Mouse (Mus musculus) liver, adult 2 months (tissue): ENCODE results near the gene Surf4. TPM values are rescaled to one million over a fixed set of nuclear protein-coding genes. Genes with fewer than 3 reads are reported as not detected.
A peak's percentile ranks its signal among the peaks of the same experiment; 100 is the strongest.

Source experiments
- DNase-seq: peaks from one replicate; pipeline ENCODE4 v3.0.0-alpha.2; 2011; ENCODE audit warnings: low read depth, low spot score; ENCODE audit errors: extremely low read depth
- H3K27ac ChIP-seq: fragments of 200-500 bp; replicated peaks from 2 replicates; pipeline ENCODE4 v1.5.1; 2012; ENCODE audit warnings: low read depth, mild to moderate bottlenecking, control low read depth, inconsistent platforms, low read length; ENCODE audit not compliant: insufficient read depth
- H3K27me3 ChIP-seq: fragments of 200-500 bp; 2 replicates; pipeline ENCODE4 v1.6.1; 2012; ENCODE audit warnings: mild to moderate bottlenecking, moderate library complexity, low read length, inconsistent platforms; ENCODE audit not compliant: control insufficient read depth, insufficient read depth
- H3K36me3 ChIP-seq: fragments of 200-500 bp; 2 replicates; pipeline ENCODE4 v1.6.1; 2012; ENCODE audit warnings: low read length, inconsistent platforms; ENCODE audit not compliant: control insufficient read depth, insufficient read depth
- H3K4me1 ChIP-seq: fragments of 200-500 bp; 2 replicates; pipeline ENCODE4 v1.6.1; 2011; ENCODE audit warnings: low read length; ENCODE audit not compliant: control insufficient read depth, insufficient read depth
- H3K4me3 ChIP-seq: fragments of 200-500 bp; 2 replicates; pipeline ENCODE4 v1.5.1; 2011; ENCODE audit warnings: low read depth, mild to moderate bottlenecking, control low read depth, low read length, moderate library complexity; ENCODE audit not compliant: insufficient read depth
- H3K79me2 ChIP-seq: fragments of 200-500 bp; 2 replicates; pipeline ENCODE4 v1.6.1; 2012; ENCODE audit warnings: inconsistent platforms, mild to moderate bottlenecking, low read length, moderate library complexity; ENCODE audit not compliant: control insufficient read depth, insufficient read depth
- H3K9ac ChIP-seq: fragments of 200-500 bp; 2 replicates; pipeline ENCODE4 v1.6.1; 2012; ENCODE audit warnings: low read depth, mild to moderate bottlenecking, control low read depth, inconsistent platforms, low read length
- CTCF ChIP-seq: fragments of 200-500 bp; IDR thresholded peaks from 2 replicates; pipeline ENCODE4 v1.5.1; 2011; ENCODE audit warnings: low read depth, low read length, control low read depth
- POLR2A ChIP-seq: fragments of 200-500 bp; IDR thresholded peaks from 2 replicates; pipeline ENCODE4 v1.6.1; 2011; ENCODE audit warnings: low read length, control low read depth; ENCODE audit not compliant: insufficient read depth; ENCODE audit errors: extremely low read depth
- WGBS: fragments of 180-500 bp; shearing (Covaris S2); methylation state at CpG from one replicate; pipeline ENCODE4 v1.1.7; 2018; 5-methylcytosine and 5-hydroxymethylcytosine counted together
- polyA plus RNA-seq: library from polyadenylated mRNA; depleted of rRNA; stranded (reverse); fragments of >200 nt; gene quantifications from 2 replicates; pipeline ENCODE4 v1.2.3, GENCODE M21; 2012
- total RNA-seq: library from RNA; depleted of rRNA; stranded (reverse); fragments of >200 nt; gene quantifications from 2 replicates; pipeline ENCODE4 v1.2.3, GENCODE M21; 2014

Gene Surf4
- total and polyA plus RNA-seq, 2 experiments: 135 to 322 TPM

DNA sequence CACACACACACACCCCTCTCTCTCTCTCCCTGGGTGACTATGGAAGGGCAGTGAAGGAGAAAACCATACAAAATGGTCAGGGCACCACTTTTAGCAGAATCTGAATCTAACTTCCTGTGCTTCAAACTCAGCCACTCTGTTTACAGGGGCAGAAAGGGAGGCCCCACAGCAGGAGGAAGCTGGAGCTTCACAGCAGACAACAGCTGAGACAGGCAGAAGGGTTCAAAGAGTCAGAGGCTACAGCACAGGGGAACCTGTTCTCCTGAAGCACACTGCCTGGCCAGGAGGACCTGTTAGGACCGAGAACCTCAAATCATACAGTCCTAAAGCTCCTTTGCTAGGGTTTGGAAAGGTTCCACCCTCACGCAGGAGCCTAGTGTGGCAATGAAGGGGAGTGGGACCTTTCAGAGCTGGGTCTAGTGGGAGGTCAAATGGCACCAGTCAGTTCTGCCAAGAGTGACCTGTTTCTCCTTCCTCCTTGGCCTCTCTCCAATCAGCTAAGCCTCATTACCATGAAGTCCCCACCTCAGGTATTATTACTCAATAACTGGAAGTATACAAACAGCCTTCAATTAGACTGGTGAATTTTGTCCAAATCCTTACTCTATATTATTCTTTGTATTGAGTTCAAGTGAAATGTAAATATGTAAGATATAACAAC, 21.1 kb upstream of the Surf4 start:
- H3K27ac ChIP-seq: no peak overlapping the region
- H3K4me1 ChIP-seq: peaks cover 15% of the 10 kb centered on the region
- no peak for TF ChIP-seq POLR2A
- no peak for TF ChIP-seq CTCF
- DNase-seq: peak; percentile 31
- no peaks in the 10 kb centered on the region for H3K79me2 ChIP-seq
- 59% methylated on average over 2 of the region's 2 CpGs for WGBS
- no peaks in the 10 kb centered on the region for H3K27me3 ChIP-seq
- H3K36me3 ChIP-seq: peaks cover 34% of the 10 kb centered on the region
- H3K4me3 ChIP-seq: no peak overlapping the region
- no peak overlapping the region for H3K9ac ChIP-seq

GRCm38 (mm10) chr2:26952866-26953265, 19.1 kb upstream of the Surf4 start:
- peaks cover 7% of the 10 kb centered on the region; the same call in 1 of the 2 replicates for H3K4me1 ChIP-seq
- H3K79me2 ChIP-seq: no peaks in the 10 kb centered on the region
- H3K27me3 ChIP-seq: no peaks in the 10 kb centered on the region
- DNase-seq: no peak
- no peak overlapping the region for H3K9ac ChIP-seq
- WGBS: 92% methylated on average over 8 of the region's 8 CpGs
- TF ChIP-seq CTCF: no peak
- no peak for TF ChIP-seq POLR2A
- H3K4me3 ChIP-seq: no peak overlapping the region
- H3K27ac ChIP-seq: no peak overlapping the region
- H3K36me3 ChIP-seq: peaks cover 22% of the 10 kb centered on the region

DNA sequence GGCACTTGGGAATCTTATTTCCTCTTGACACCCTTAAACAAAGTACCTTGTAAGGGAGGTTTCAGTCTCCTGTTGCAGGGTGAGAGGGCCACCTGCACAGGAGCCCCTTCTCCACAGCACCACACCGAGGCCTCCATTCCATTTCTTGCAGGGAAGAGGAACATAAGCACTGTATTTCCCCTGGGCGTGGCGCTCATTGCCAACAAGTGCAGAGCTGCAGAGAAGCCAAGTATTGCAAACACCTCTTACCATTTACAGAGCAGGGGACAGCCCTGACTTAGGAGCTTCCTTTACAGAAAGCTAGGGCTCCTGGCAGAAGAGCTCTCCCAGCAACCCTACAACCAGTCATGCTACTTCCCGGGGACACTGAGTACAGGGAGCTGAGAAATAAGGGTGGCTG, 18.5 kb upstream of the Surf4 start:
- WGBS: 86% methylated on average over 4 of the region's 4 CpGs
- Histone ChIP-seq H3K4me1 (peaks cover 5% of the 10 kb centered on the region; the same call in 1 of the 2 replicates), H3K4me3 (no peak overlapping the region), H3K36me3 (peaks cover 22% of the 10 kb centered on the region), H3K27me3 (no peaks in the 10 kb centered on the region), H3K79me2 (no peaks in the 10 kb centered on the region), H3K9ac (no peak overlapping the region), H3K27ac (no peak overlapping the region)
- TF ChIP-seq POLR2A (no peak), CTCF (no peak)
- DNase-seq: no peak

DNA sequence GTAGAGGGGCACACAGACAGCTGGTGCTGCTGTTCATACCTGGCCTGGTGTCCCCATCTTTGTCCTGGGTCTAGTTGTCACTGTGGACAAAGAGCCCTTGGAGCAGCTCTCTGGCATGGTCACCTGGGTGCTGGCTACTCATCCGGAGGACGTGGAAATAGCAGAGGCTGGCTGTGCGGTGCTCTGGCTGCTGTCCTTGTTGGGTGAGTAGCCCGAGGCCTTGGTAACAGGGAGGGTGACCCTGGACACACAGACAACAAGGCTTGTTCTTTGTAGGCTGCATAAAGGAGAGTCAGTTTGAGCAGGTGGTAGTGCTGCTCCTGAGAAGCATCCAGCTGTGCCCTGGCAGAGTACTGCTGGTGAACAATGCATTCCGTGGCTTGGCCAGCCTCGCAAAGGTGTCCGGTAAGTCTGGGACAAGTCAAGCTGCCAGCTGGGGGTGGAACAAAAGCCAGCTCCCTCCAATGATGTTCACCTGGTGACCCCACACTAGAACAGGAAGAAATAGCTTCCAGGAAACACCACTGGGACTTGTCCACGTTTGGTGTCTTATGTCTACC, 17.7 kb upstream of the Surf4 start:
- no peaks in the 10 kb centered on the region for H3K79me2 ChIP-seq
- TF ChIP-seq POLR2A (no peak), CTCF (no peak)
- H3K27ac ChIP-seq: no peak overlapping the region
- 90% methylated on average over 8 of the region's 8 CpGs for WGBS
- no peaks in the 10 kb centered on the region for H3K27me3 ChIP-seq
- H3K9ac ChIP-seq: no peak overlapping the region
- peaks cover 22% of the 10 kb centered on the region for H3K36me3 ChIP-seq
- H3K4me1 ChIP-seq: no peaks in the 10 kb centered on the region
- DNase-seq: no peak
- H3K4me3 ChIP-seq: no peak overlapping the region

DNA sequence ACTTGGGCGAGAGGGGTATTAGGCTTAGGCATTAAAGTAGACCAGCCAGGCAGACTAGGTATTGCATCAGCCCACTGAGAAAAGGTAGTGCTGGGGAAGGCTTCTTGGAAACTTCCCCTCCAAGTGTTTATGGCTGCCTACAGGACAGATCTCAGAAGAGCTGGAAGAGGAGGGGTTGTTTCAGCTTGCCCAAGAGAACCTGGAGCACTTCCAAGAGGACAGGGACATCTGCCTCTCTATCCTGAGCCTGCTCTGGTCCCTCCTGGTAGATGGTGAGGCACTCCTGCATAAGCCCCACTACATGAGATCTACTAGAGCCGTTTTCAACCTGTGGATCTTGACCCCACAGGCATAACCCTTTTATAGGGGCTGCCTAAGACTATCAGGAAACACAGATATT, 16.7 kb upstream of the Surf4 start:
- no peak overlapping the region for H3K27ac ChIP-seq
- TF ChIP-seq CTCF: no peak
- TF ChIP-seq POLR2A: no peak
- no peaks in the 10 kb centered on the region for H3K79me2 ChIP-seq
- no peak overlapping the region for H3K9ac ChIP-seq
- peaks cover 14% of the 10 kb centered on the region for H3K36me3 ChIP-seq
- H3K27me3 ChIP-seq: no peaks in the 10 kb centered on the region
- DNase-seq: no peak
- H3K4me3 ChIP-seq: no peak overlapping the region
- WGBS: 91% methylated on average over 2 of the region's 2 CpGs
- no peaks in the 10 kb centered on the region for H3K4me1 ChIP-seq

- Histone ChIP-seq H3K79me2 (no peaks in the 10 kb centered on the region), H3K9ac (no peak overlapping the region), H3K4me3 (no peak overlapping the region), H3K36me3 (no peaks in the 10 kb centered on the region), H3K27me3 (no peaks in the 10 kb centered on the region), H3K27ac (no peak overlapping the region), H3K4me1 (no peaks in the 10 kb centered on the region)
- TF ChIP-seq POLR2A: no peak
- TF ChIP-seq CTCF: no peak
- no peak for DNase-seq
- 83% methylated on average over 3 of the region's 3 CpGs for WGBS
These were observed 9.5 kb upstream of the Surf4 start for GRCm38 (mm10) chr2:26943253-26943652.
